Mouse (Mus musculus) midbrain, embryonic 10.5 days (tissue): ENCODE data around the gene Pcnx3. TPM values are rescaled to one million over a fixed set of nuclear protein-coding genes. Genes with fewer than 3 reads are reported as not detected.
A peak's percentile ranks its signal among the peaks of the same experiment; 100 is the strongest.

Source experiments
- DNase-seq: peaks from one replicate; pipeline ENCODE4 v3.0.0-alpha.2; 2017; ENCODE audit warnings: low spot score
- H3K27ac ChIP-seq: fragments of 300-500 bp; sonication (generic); replicated peaks from 2 replicates; pipeline ENCODE4 v1.5.1; 2016; ENCODE audit warnings: mild to moderate bottlenecking
- H3K27me3 ChIP-seq: fragments of 300-500 bp; sonication (generic); 2 replicates; pipeline ENCODE4 v1.6.1; 2016; ENCODE audit warnings: low read depth, mild to moderate bottlenecking; ENCODE audit not compliant: poor library complexity, severe bottlenecking
- H3K36me3 ChIP-seq: fragments of 300-500 bp; sonication (generic); 2 replicates; pipeline ENCODE4 v1.6.1; 2016; ENCODE audit warnings: mild to moderate bottlenecking, moderate library complexity
- H3K4me1 ChIP-seq: fragments of 300-500 bp; sonication (generic); 2 replicates; pipeline ENCODE4 v1.6.1; 2016
- H3K4me3 ChIP-seq: fragments of 300-500 bp; sonication (generic); 2 replicates; pipeline ENCODE4 v1.5.1; 2016; ENCODE audit warnings: mild to moderate bottlenecking, moderate library complexity
- H3K9me3 ChIP-seq: fragments of 300-500 bp; sonication (generic); replicated peaks from 2 replicates; pipeline ENCODE4 v1.6.1; 2016; ENCODE audit warnings: mild to moderate bottlenecking
- whole genome bisulfite sequencing: fragments of 180-500 bp; shearing (Covaris S2); methylation state at CpG from one replicate; pipeline ENCODE4 v1.1.7; 2016; 5-methylcytosine and 5-hydroxymethylcytosine counted together
- polyA plus RNA-seq: library from polyadenylated mRNA; unstranded; fragments of >200 nt; fragmentation: Nextera tagmentation; extraction: Ambion mirVana; gene quantifications from 2 replicates; pipeline ENCODE4 v1.2.1, GENCODE M21; 2016

Gene Pcnx3
- polyA plus RNA-seq, 1 experiment from 2014 or later = 22.8 TPM

DNA sequence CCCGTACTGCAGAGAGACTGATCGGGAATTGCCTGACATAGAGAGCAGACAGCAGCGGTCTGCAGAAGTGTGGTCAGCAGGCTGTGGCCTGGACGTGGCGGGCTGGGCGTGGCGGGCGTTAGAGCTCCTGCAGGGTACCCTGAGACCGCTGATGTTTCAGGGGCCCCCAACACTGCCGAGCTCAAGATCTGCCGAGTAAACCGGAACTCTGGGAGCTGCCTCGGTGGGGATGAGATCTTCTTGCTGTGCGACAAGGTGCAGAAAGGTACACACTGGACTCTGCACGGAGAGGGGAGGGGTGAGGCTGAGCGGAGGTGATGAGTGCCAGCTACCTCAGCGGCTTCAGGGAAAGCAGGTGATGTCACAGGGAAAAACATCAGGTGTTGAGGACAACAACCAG is 47.7 kb downstream of the Pcnx3 start:
- DNase-seq = no peak
- no peaks in the 10 kb centered on the region for H3K27me3 ChIP-seq
- peaks cover 27% of the 10 kb centered on the region for H3K4me1 ChIP-seq
- no peak overlapping the region for H3K27ac ChIP-seq
- peaks cover 70% of the 10 kb centered on the region for H3K36me3 ChIP-seq
- H3K4me3 ChIP-seq = no peak overlapping the region
- H3K9me3 ChIP-seq = no peaks in the 10 kb centered on the region
- 94% methylated on average over 17 of the region's 17 CpGs for WGBS

GRCm38 (mm10) chr19:5640339-5640738 is 48.4 kb downstream of the Pcnx3 start:
- H3K36me3 ChIP-seq = peaks cover 63% of the 10 kb centered on the region
- H3K27me3 ChIP-seq = no peaks in the 10 kb centered on the region

DNA sequence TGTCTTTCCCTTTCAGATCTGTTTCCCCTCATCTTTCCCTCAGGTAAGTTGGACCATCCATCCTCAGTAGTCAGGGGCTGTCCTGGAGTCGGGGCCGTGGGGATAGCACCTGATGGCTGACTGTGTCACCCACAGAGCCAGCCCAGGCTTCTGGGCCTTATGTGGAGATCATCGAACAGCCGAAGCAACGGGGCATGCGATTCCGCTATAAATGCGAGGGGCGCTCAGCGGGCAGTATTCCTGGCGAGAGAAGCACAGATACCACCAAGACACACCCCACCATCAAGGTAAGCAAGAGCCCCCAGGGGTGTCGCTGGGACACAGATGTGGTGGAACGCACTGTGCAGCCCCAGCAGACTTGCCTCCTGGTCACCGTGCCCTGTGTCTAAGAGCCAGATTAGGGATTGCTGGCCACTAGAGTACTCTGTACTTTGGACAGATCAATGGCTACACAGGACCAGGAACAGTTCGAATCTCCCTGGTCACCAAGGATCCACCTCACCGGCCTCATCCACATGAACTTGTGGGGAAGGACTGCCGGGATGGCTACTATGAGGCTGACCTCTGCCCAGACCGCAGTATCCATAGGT is 50.2 kb downstream of the Pcnx3 start:
- Histone ChIP-seq H3K4me1 (peaks cover 27% of the 10 kb centered on the region), H3K27me3 (no peaks in the 10 kb centered on the region), H3K27ac (no peak overlapping the region), H3K4me3 (peak overlapping the region; percentile 83), H3K9me3 (no peaks in the 10 kb centered on the region), H3K36me3 (peaks cover 46% of the 10 kb centered on the region)
- DNase-seq = no peak
- 95% methylated on average over 18 of the region's 18 CpGs for WGBS

More at GRCm38 (mm10) chr19:5640339-5640738, 48.4 kb downstream of the Pcnx3 start:
- Histone ChIP-seq H3K9me3 (no peaks in the 10 kb centered on the region), H3K4me3 (no peak overlapping the region), H3K27ac (no peak overlapping the region), H3K4me1 (peaks cover 27% of the 10 kb centered on the region)
- no peak for DNase-seq
- 87% methylated on average over 9 of the region's 9 CpGs for WGBS

- peak within 1 kb of the TSS; percentile 83 for H3K4me3 ChIP-seq
- WGBS = under 1% methylated on average over 93 of the region's 109 CpGs
- DNase-seq = peak; percentile 85
- H3K9me3 ChIP-seq = no peaks in the 10 kb centered on the region
- H3K36me3 ChIP-seq = peaks cover 35% of the 10 kb centered on the region
- H3K27ac ChIP-seq = peak within 1 kb of the TSS; percentile 94
- H3K4me1 ChIP-seq = peaks cover 27% of the 10 kb centered on the region
- no peaks in the 10 kb centered on the region for H3K27me3 ChIP-seq
Observed at GRCm38 (mm10) chr19:5637069-5638047, 51.4 kb downstream of the Pcnx3 start, which contains the start of gene Rela. Gene Rela (plus strand): TSS chr19:5637483.

- no peak for DNase-seq
- Histone ChIP-seq H3K36me3 (peaks cover 28% of the 10 kb centered on the region), H3K4me1 (peaks cover 27% of the 10 kb centered on the region), H3K27me3 (no peaks in the 10 kb centered on the region), H3K27ac (peak overlapping the region; percentile 94), H3K9me3 (no peaks in the 10 kb centered on the region), H3K4me3 (peak overlapping the region; percentile 83)
- WGBS = 47% methylated on average over 12 of the region's 12 CpGs
Observed at GRCm38 (mm10) chr19:5636571-5637041, 52.1 kb downstream of the Pcnx3 start.

DNA sequence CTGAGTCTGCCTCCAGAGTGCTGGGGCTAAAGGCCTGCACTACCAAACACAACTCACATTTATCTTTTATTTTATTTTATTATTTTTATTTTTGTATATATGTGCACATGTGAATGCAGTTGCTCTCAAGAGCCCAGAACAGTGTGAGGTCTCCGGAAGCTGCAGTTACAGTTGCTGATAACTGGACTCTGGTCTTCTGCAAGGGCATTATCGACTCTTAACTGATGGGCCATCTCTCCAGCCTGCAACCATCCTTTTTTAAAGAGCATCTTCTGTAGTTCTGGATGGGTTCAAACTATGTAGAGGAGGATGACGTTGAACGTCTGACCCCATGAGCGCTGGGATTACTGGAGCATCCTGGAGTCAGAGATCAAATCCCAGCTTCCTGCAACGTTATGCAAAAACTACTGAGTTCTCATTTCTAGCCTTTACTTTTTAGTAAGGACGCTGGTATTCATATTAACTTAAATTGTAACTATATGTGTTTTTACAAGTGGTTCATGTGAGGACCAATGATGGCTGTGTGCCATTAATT is 52.6 kb downstream of the Pcnx3 start:
- Histone ChIP-seq H3K27me3 (no peaks in the 10 kb centered on the region), H3K4me3 (peak overlapping the region; percentile 83; the same call in 1 of the 2 replicates), H3K36me3 (peaks cover 23% of the 10 kb centered on the region), H3K9me3 (no peaks in the 10 kb centered on the region), H3K27ac (peak overlapping the region; percentile 94; the same call in 1 of the 2 replicates), H3K4me1 (peaks cover 27% of the 10 kb centered on the region)
- no peak for DNase-seq
- 83% methylated on average over 7 of the region's 7 CpGs for WGBS

DNA sequence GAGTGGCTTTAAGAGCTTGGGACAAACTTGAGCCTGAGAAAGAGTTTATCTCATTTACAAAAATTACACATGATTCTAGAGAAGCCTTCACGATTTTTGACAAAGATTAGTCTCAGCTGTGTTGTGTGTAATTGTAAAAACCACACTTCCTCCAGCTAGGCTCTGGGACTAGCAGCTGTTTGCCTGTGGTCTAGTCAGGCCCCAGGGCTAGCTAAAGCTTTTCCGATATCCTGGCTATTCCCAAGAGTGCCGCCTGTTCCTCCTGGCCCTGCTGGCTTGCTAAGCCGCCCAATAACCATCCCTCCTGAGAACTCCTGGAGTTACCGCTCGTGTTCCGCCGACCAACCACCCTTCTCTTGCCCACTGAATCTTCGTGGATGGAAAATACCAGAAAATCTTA is 56.6 kb downstream of the Pcnx3 start:
- Histone ChIP-seq H3K36me3 (no peaks in the 10 kb centered on the region), H3K4me1 (peaks cover 11% of the 10 kb centered on the region), H3K27me3 (no peaks in the 10 kb centered on the region), H3K9me3 (no peaks in the 10 kb centered on the region), H3K27ac (no peak overlapping the region), H3K4me3 (no peak overlapping the region)
- 79% methylated on average over 9 of the region's 9 CpGs for WGBS
- DNase-seq = no peak

GRCm38 (mm10) chr19:5629907-5630306 is 58.8 kb downstream of the Pcnx3 start:
- Histone ChIP-seq H3K9me3 (no peaks in the 10 kb centered on the region), H3K27me3 (no peaks in the 10 kb centered on the region), H3K4me1 (no peaks in the 10 kb centered on the region), H3K36me3 (no peaks in the 10 kb centered on the region), H3K27ac (no peak overlapping the region), H3K4me3 (no peak overlapping the region)
- DNase-seq = no peak

DNA sequence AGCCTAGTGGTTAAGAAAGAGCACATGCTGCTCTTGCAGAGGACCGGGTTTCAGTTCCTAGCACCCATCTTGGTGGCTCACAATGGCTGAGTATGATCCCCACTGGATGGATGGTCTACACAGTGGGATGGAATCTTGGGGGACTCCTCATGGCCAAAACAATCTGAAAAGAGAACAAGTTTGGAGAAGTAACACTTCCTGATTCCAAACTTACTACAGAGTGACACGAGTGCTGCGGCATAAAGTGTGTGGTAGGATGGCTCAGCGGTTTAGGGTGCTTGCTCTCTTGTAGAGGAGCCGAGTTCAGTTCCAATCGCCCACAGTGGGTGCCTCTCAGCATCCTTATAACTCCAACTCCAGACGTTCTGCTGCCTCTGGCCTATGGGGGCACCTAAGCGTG is 63.4 kb downstream of the Pcnx3 start:
- Histone ChIP-seq H3K27me3 (no peaks in the 10 kb centered on the region), H3K36me3 (no peaks in the 10 kb centered on the region), H3K4me3 (no peak overlapping the region), H3K27ac (no peak overlapping the region), H3K9me3 (no peaks in the 10 kb centered on the region), H3K4me1 (no peaks in the 10 kb centered on the region)
- WGBS = 86% methylated on average over 8 of the region's 8 CpGs
- DNase-seq = no peak

GRCm38 (mm10) chr19:5621884-5622283 is 66.8 kb downstream of the Pcnx3 start:
- no peaks in the 10 kb centered on the region for H3K27me3 ChIP-seq
- no peaks in the 10 kb centered on the region for H3K9me3 ChIP-seq
- no peak overlapping the region for H3K27ac ChIP-seq
- no peaks in the 10 kb centered on the region for H3K36me3 ChIP-seq
- 77% methylated on average over 5 of the region's 5 CpGs for WGBS
- H3K4me1 ChIP-seq = no peaks in the 10 kb centered on the region
- H3K4me3 ChIP-seq = no peak overlapping the region
- no peak for DNase-seq

DNA sequence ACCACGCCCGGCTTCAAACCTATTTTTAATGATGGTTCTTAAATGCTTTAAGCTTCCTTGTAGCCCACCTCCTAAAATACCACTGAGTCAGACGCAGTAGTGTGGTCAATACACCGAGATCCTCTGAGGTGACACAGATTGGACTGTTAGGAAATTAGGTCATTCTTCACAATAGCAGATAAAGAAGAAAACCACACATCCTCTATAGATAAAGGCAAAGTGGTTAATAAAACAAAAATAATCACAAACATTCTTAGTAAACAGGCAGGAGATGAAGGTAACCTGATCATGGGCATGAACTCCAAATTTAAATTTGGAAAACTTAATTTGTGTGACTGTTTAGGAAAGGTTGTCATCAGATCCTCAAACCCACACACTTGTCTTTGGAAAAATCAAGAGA is 68.7 kb downstream of the Pcnx3 start:
- H3K36me3 ChIP-seq = no peaks in the 10 kb centered on the region
- no peaks in the 10 kb centered on the region for H3K9me3 ChIP-seq
- WGBS = 83% methylated on average over 4 of the region's 4 CpGs
- no peak for DNase-seq
- H3K27ac ChIP-seq = no peak overlapping the region
- no peaks in the 10 kb centered on the region for H3K4me1 ChIP-seq
- H3K4me3 ChIP-seq = no peak overlapping the region
- H3K27me3 ChIP-seq = no peaks in the 10 kb centered on the region

DNA sequence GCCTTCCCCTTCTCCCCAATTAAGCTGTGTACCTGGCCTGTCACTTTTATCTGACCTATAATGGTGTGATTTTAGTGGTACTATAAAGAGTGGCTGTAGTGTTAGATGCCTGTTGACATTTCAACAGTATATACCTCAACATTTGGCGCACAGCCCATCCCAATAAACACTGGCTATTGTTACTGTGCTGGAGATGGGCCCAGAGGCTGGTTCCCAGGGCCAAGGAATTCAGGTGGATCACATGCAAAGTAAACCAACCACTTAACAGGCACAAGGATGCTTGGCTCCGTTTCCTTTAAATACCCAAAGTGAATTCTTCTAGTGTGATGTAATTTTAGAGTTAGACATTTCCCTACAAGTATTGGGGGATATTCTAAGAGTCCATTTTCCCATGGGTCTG is 73.8 kb downstream of the Pcnx3 start:
- no peak for DNase-seq
- H3K4me3 ChIP-seq = no peak overlapping the region
- no peaks in the 10 kb centered on the region for H3K9me3 ChIP-seq
- WGBS = 78% methylated on average over 2 of the region's 2 CpGs
- no peaks in the 10 kb centered on the region for H3K36me3 ChIP-seq
- H3K27me3 ChIP-seq = 0 out of 2 replicates have a peak, but pooled peaks cover 6% of the 10 kb centered on the region
- H3K27ac ChIP-seq = no peak overlapping the region
- H3K4me1 ChIP-seq = peaks cover 9% of the 10 kb centered on the region
